Mouse (Mus musculus) midbrain, embryonic 16.5 days (tissue): ENCODE measurements around the gene Ckap5. TPM values are rescaled to one million over a fixed set of nuclear protein-coding genes. Genes with fewer than 3 reads are reported as not detected.
"Not testable (repeated sequence)": the region's sequence is repeated elsewhere in the genome, so short reads cannot be mapped to it uniquely, and the experiment has no call there.

Experiments used
- ATAC-seq: fragments of 200-750 bp; cut with Nextera tagmentation; 2 replicates; pipeline ENCODE4 v1.8.0; 2017; ENCODE audit warnings: moderate TSS enrichment
- H3K27ac ChIP-seq: fragments of 300-500 bp; sonication (generic); 2 replicates; pipeline ENCODE4 v1.5.1; 2014; ENCODE audit warnings: mild to moderate bottlenecking, low read length, mixed read lengths
- H3K27me3 ChIP-seq: fragments of 300-500 bp; sonication (generic); 2 replicates; pipeline ENCODE4 v1.6.1; 2014; ENCODE audit warnings: low read depth, low read length, mixed read lengths; ENCODE audit not compliant: control insufficient read depth, insufficient read depth
- H3K36me3 ChIP-seq: fragments of 300-500 bp; sonication (generic); 2 replicates; pipeline ENCODE4 v1.6.1; 2014; ENCODE audit warnings: mild to moderate bottlenecking, low read length, moderate library complexity, mixed read lengths; ENCODE audit not compliant: control insufficient read depth, insufficient read depth
- H3K4me1 ChIP-seq: fragments of 300-500 bp; sonication (generic); 2 replicates; pipeline ENCODE4 v1.6.1; 2014; ENCODE audit warnings: mild to moderate bottlenecking, low read length, mixed read lengths; ENCODE audit not compliant: control insufficient read depth, insufficient read depth
- H3K4me2 ChIP-seq: fragments of 300-500 bp; sonication (generic); 2 replicates; pipeline ENCODE4 v1.6.1; 2014; ENCODE audit warnings: mild to moderate bottlenecking, low read length, mixed read lengths
- H3K4me3 ChIP-seq: fragments of 300-500 bp; sonication (generic); 2 replicates; pipeline ENCODE4 v1.5.1; 2014; ENCODE audit warnings: low read depth, mild to moderate bottlenecking, low read length, moderate library complexity, mixed read lengths
- H3K9ac ChIP-seq: fragments of 300-500 bp; sonication (generic); 2 replicates; pipeline ENCODE4 v1.6.1; 2014; ENCODE audit warnings: low read depth, low read length, mixed read lengths
- H3K9me3 ChIP-seq: fragments of 300-500 bp; sonication (generic); replicated peaks from 2 replicates; pipeline ENCODE4 v1.6.1; 2014; ENCODE audit warnings: mild to moderate bottlenecking, low read length, mixed read lengths; ENCODE audit not compliant: control insufficient read depth, poor library complexity, severe bottlenecking
- WGBS: fragments of 180-500 bp; shearing (Covaris S2); extraction: QIAGEN DNeasy Blood & Tissue Kit; methylation state at CpG from one replicate; pipeline ENCODE4 v1.1.7; 2014; 5-methylcytosine and 5-hydroxymethylcytosine counted together
- polyA plus RNA-seq: library from polyadenylated mRNA; unstranded; fragments of >200 nt; fragmentation: Nextera tagmentation; extraction: Ambion mirVana; gene quantifications from 2 replicates; pipeline ENCODE4 v1.2.1, GENCODE M21; 2015

The Ckap5 gene
- 99.7 and 110 TPM in 2 replicates for polyA plus RNA-seq

- peak within 1 kb of the TSS; percentile 98 for H3K4me3 ChIP-seq
- H3K4me2 ChIP-seq: peak within 1 kb of the TSS; percentile 82
- H3K36me3 ChIP-seq: no peaks in the 10 kb centered on the region
- no peaks in the 10 kb centered on the region for H3K9me3 ChIP-seq
- peaks cover 16% of the 10 kb centered on the region for H3K4me1 ChIP-seq
- 1% methylated on average over 63 of the region's 64 CpGs for WGBS
- ATAC-seq: peak; percentile 99
- H3K9ac ChIP-seq: peak within 1 kb of the TSS; percentile 99
- H3K27ac ChIP-seq: peak within 1 kb of the TSS; percentile 88
- H3K27me3 ChIP-seq: no peaks in the 10 kb centered on the region
These were observed at the start of gene Ckap5 for GRCm38 (mm10) chr2:91526294-91527146. Gene Ckap5 (plus strand): TSS chr2:91526762.

- H3K9ac ChIP-seq: no peak overlapping the region
- ATAC-seq: no peak
- no peaks in the 10 kb centered on the region for H3K9me3 ChIP-seq
- no peaks in the 10 kb centered on the region for H3K27me3 ChIP-seq
- no peak overlapping the region for H3K4me3 ChIP-seq
- no peak overlapping the region for H3K27ac ChIP-seq
- H3K4me1 ChIP-seq: no peaks in the 10 kb centered on the region
- H3K4me2 ChIP-seq: no peak overlapping the region
- H3K36me3 ChIP-seq: no peaks in the 10 kb centered on the region
- WGBS: 90% methylated on average over 7 of the region's 7 CpGs
These were observed 49.7 kb upstream of the Ckap5 start for GRCm38 (mm10) chr2:91476841-91477240.

DNA sequence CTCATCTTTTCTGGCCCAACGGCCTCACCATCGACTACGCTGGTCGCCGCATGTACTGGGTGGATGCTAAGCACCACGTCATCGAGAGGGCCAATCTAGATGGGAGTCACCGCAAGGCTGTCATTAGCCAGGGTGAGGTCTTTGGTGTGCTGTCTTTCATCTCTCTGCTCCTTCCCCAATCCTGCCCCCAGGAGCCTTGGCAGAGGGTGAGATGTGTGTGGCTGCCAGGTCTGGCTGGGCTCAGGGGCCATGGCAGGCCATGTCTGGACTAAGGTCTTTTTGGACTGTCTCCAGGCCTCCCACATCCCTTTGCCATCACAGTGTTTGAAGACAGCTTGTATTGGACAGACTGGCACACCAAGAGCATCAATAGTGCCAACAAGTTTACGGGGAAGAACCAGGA, 46.2 kb upstream of the Ckap5 start:
- H3K36me3 ChIP-seq: no peaks in the 10 kb centered on the region
- no peaks in the 10 kb centered on the region for H3K9me3 ChIP-seq
- H3K4me1 ChIP-seq: no peaks in the 10 kb centered on the region
- no peak overlapping the region for H3K9ac ChIP-seq
- 89% methylated on average over 9 of the region's 9 CpGs for WGBS
- no peaks in the 10 kb centered on the region for H3K27me3 ChIP-seq
- H3K4me3 ChIP-seq: no peak overlapping the region
- ATAC-seq: peak; percentile 47
- H3K27ac ChIP-seq: no peak overlapping the region; the same call in 1 of the 2 replicates
- H3K4me2 ChIP-seq: no peak overlapping the region

DNA sequence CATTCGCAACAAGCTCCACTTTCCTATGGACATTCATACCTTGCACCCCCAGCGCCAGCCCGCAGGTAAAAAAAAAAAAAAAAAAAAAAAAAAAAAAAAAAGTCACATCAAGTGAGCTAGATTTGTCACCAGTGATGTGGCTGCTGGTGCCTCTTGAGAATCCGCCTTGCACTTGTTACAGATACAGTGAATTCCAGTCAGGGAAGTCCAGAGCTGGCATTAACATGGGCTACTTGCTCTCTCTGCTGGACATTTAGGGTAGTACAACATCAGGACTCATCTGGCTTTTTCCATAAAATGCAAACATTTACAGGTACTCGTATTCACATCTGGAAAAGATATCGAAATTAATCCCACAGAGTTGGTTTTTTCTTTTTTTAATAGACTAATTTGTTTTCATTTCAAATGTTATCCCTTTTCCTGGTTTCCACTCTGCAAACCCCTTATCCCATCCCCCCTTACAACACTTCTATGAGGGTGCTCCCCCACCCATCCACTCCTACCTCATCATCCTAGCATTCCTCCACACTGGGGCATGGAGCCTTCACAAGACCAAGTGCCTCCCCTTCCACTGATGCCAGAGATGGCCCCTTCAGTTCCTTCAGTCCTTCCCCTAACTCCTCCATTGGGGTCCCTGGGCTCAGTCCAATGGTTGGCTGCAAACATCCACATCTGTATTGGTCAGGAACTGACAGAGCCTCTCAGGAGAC, 45.6 kb upstream of the Ckap5 start:
- Histone ChIP-seq H3K27ac (no peak overlapping the region; the same call in 1 of the 2 replicates), H3K27me3 (no peaks in the 10 kb centered on the region), H3K9me3 (no peaks in the 10 kb centered on the region), H3K4me1 (no peaks in the 10 kb centered on the region), H3K4me2 (no peak overlapping the region), H3K36me3 (no peaks in the 10 kb centered on the region), H3K4me3 (no peak overlapping the region), H3K9ac (no peak overlapping the region)
- WGBS: 59% methylated on average over 6 of the region's 6 CpGs
- peak; percentile 85; the same call in 1 of the 2 replicates for ATAC-seq

DNA sequence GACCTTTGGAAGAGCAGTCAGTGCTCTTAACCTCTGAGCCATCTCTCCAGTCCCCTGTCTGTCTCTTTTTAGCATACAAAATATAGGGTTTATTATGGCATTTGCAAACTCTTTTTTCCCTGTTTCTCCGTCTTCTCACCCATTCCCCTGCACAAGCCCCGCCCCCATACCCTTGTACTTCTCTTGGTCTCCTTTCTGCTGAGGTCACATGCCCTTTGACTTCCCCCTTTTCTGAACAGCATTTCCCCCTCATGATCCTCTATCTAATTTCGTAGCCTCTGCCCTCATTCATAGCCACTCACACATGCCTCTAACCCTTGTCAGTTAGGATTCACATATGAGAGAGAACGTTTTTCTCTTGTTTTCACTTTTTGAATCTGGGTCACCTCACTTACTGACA, 41.9 kb upstream of the Ckap5 start:
- no peaks in the 10 kb centered on the region for H3K9me3 ChIP-seq
- H3K4me3 ChIP-seq: no peak overlapping the region
- no peak for ATAC-seq
- WGBS: 78% methylated on average over 4 of the region's 4 CpGs
- no peaks in the 10 kb centered on the region for H3K36me3 ChIP-seq
- H3K9ac ChIP-seq: no peak overlapping the region
- H3K4me2 ChIP-seq: no peak overlapping the region
- no peaks in the 10 kb centered on the region for H3K4me1 ChIP-seq
- no peak overlapping the region for H3K27ac ChIP-seq
- no peaks in the 10 kb centered on the region for H3K27me3 ChIP-seq

- no peak for ATAC-seq
- WGBS: 81% methylated on average over 6 of the region's 6 CpGs
- H3K9me3 ChIP-seq: no peaks in the 10 kb centered on the region
- no peaks in the 10 kb centered on the region for H3K4me1 ChIP-seq
- no peaks in the 10 kb centered on the region for H3K27me3 ChIP-seq
- no peak overlapping the region for H3K9ac ChIP-seq
- no peak overlapping the region for H3K4me2 ChIP-seq
- H3K4me3 ChIP-seq: no peak overlapping the region
- H3K36me3 ChIP-seq: no peaks in the 10 kb centered on the region
- no peak overlapping the region for H3K27ac ChIP-seq
These were observed 41.3 kb upstream of the Ckap5 start for GRCm38 (mm10) chr2:91485256-91485655.

DNA sequence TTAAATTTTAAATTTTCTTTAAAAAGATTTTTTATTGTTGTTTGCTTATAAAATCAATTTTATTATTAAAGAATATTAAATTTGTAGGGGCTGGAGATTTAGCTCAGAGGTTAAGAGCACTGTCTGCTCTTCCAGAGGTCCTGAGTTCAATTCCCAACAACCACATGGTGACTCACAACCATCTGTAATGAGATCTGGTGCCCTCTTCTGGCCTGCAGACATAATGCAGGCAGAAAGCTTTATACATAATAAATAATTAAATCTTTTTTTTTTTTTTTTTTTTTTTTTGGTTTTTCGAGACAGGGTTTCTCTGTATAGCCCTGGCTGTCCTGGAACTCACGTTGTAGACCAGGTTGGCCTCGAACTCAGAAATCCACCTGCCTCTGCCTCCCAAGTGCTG, 39.3 kb upstream of the Ckap5 start:
- not testable (repeated sequence) for H3K36me3 ChIP-seq
- 75% methylated on average over 2 of the region's 3 CpGs for WGBS

DNA sequence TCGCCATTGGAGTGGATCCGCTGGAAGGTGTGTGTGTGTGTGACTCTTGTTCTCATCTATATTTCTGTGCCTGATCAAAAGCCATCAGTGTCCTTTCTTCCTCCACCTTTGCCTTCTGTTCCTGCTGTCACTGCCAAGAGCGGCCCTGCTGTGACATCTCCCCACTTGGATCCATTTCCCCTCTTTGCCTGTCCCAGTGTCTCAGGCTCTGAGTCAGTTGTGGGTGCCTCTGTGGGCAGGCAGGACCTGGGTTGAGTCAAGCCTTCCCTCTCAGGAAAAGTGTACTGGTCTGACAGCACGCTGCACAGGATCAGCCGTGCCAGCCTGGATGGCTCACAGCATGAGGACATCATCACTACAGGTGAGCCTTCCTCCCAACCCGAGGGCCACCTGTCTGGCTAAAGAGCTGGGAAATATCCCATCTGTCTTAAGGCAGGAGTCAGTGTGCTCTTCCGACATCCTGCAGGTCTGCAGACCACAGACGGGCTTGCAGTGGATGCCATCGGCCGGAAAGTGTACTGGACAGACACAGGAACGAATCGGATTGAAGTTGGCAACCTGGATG, 34.4 kb upstream of the Ckap5 start:
- H3K36me3 ChIP-seq: no peaks in the 10 kb centered on the region

More for the DNA sequence above, 39.3 kb upstream of the Ckap5 start:
- H3K27me3 ChIP-seq, H3K4me3 ChIP-seq, H3K4me1 ChIP-seq, H3K9me3 ChIP-seq, ATAC-seq, H3K27ac ChIP-seq, H3K9ac ChIP-seq, H3K4me2 ChIP-seq: not testable (repeated sequence)

DNA sequence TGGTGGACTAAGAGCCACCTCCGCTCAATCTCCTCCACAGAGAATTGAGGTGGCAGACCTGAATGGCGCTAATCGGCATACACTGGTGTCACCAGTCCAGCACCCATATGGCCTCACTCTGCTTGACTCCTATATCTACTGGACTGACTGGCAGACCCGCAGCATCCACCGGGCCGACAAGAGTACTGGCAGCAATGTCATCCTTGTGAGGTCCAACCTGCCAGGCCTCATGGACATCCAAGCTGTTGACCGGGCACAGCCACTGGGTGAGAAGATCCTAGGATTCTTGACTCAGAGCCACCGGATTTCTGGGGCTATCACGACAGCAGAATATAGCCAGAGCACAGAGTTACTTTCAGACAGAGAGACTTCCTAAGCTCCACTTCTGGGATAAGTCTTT, 32.6 kb upstream of the Ckap5 start:
- H3K4me3 ChIP-seq: no peak overlapping the region
- no peak overlapping the region for H3K9ac ChIP-seq
- no peaks in the 10 kb centered on the region for H3K27me3 ChIP-seq
- WGBS: 97% methylated on average over 9 of the region's 9 CpGs
- H3K27ac ChIP-seq: no peak overlapping the region
- no peaks in the 10 kb centered on the region for H3K9me3 ChIP-seq
- no peaks in the 10 kb centered on the region for H3K4me1 ChIP-seq
- H3K4me2 ChIP-seq: no peak overlapping the region
- H3K36me3 ChIP-seq: no peaks in the 10 kb centered on the region
- no peak for ATAC-seq

More for the DNA sequence above, 34.4 kb upstream of the Ckap5 start:
- no peaks in the 10 kb centered on the region for H3K9me3 ChIP-seq
- no peak overlapping the region for H3K4me2 ChIP-seq
- H3K4me3 ChIP-seq: no peak overlapping the region
- no peaks in the 10 kb centered on the region for H3K27me3 ChIP-seq
- no peak overlapping the region for H3K27ac ChIP-seq
- no peaks in the 10 kb centered on the region for H3K4me1 ChIP-seq
- ATAC-seq: no peak
- H3K9ac ChIP-seq: no peak overlapping the region
- 96% methylated on average over 12 of the region's 12 CpGs for WGBS
